Mouse (Mus musculus) urinary bladder, postnatal 10 days (tissue): ENCODE measurements at regions not wholly inside any gene's neighbourhood (a gene's known extent, or its start where the extent isn't known, plus 50 kb on each side); places are given as distances from the start of the nearest gene placed in this dataset.

ENCODE experiments used
- DNase-seq: peaks from one replicate; pipeline ENCODE4 v3.0.0; 2022; ENCODE audit warnings: low spot score

DNA sequence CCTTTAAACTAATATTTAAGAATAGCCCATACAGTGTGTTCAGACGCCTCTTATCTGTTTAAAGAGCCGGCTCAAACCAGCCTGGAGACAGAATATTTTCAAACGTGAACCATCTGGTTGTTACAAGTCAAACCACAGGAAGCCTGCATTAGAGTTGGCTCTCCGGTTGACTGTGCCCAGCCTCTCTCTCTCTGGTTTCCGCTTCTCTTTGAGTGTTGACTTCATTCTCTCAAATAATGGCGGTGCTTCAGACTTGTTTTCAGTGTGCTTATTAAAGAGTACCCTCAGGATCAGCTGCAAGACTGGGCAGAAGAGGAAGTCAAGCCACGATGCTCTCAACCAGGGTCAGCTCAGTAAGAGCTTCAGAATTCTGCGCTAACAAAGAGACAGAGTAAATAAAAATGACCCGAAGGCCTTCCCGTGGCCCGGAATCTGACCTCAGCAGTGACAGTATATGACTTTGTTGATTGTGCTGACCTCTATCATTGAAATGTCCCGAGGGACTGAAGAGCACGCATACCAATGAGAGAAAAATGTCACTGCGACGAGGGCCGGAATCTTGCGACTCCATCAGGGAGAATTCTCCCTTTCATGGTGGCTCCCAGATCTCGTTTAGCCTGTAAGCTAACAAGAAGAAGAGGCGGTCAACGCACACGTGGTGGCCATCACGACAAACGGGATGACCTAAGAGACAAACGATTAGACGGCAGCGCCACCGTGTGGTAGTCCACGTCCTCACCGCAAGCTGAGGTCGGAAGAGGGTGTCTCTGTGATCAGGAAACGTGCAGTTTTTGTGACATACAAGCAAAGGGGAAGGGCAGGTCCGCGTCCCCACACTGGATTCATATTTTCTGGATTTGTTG lies 55.3 kb upstream of the Cpsf6 start:
- DNase-seq = peak; percentile 69

DNA sequence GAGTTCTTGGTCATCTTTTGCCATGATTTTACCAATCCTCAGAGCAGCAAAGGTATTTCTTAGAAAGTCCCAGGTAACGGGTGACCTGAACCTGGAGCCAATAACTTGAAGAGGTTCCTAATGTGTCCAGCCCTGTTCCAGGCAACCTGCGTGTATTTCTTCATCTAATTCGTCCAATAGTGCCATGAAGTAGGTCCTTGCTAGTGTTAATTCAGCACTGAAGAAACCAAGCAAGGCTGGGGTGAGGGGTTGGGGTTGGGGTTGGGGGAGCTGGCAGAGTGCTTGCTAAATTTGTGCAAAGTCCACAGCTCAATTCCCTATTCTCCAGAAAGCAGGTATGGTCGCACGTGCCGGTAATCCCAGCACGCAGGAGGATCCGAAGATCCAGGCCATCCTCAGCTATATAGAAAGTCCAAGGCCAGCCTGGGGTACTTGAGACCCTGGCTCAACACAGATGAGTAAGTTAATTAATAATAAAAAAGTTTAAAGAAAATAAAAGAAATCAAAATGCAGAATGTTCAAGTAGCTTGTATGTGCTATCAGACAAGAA lies 54.6 kb upstream of the Cpsf6 start:
- no peak for DNase-seq

DNA sequence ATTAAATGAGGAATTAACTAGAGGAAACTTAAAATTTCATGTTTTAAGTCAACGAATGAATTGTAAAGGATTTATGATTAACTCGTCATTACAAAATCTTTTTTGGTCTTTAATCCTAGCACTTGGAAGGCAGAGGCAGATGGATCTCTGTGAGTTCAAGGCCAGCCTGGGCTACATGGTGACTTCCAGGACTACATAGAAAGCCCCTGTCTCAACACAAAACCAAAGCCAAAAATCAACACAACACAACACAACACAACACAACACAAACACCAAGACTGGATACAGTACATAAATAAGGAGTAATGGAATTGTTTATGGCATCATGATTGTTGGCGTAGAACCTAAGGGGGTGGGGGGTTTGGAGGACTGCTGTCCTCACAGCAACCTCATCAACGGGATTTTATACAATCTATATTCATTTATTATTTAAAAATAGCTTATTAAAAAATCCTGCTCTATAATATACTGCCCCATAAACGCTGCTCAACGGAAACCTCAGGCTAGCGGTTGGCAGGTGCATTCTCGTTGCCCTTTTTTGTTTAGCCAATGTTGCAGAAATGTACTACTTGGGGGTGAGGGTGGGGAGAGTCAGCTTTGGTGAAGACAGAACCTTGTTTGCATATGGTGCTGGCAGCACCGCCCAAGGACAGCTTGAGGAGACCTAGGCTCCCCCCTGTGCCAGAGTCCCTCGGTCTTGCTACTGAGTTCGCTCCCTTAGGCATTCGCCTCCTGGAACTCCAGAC lies 53.9 kb upstream of the Cpsf6 start:
- DNase-seq = no peak

- no peak for DNase-seq
These were observed 53.2 kb upstream of the Cpsf6 start for GRCm38 (mm10) chr10:117432871-117433546.

DNA sequence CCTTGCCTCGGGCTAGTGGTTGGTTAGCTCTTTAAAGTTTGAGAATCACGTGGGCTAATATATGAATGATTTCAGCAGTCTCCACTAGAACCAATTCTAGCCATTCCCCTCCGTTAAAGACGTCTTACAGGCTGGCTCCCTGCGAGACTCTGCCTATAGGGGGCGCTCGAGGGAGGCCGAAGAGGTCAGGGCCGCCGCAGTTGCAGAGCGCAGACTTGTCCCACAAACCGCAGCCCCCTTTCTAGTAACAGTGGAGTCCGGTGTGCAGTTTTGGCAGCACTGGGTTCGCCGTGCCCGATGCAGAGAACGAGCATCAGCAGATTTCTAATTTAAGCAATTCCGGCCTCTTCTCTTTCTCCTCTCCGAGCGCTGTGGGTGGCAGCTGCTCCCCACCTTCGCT lies 52.6 kb upstream of the Cpsf6 start:
- peak; percentile 24 for DNase-seq

- no peak for DNase-seq
These were observed 52.0 kb upstream of the Cpsf6 start for GRCm38 (mm10) chr10:117431850-117432249.

DNA sequence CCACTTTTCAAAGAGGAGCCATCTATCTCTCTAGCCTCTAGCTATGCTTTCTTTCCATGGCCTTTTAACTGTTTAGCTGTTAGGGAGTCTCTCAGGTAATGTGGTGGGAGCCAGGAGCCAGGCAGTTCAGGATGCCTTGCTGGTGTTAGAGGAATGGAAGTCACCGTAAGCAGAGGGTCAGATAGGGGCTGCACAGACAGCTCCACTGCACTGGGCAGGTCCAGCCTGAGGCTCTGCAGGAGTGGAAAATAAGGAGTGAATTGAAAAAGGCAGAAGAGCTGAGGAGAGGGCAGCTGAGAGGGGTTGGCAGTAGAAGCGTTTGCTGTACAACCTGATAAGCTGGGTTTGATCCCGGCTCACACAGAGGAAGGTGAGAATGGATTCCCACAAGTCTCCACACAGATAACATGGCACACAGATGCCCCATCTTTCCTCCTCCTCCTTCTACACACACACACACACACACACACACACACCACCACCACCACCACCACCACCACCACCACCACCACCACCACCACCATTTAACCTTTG lies 51.3 kb upstream of the Cpsf6 start:
- no peak for DNase-seq

- no peak for DNase-seq
These were observed 50.5 kb upstream of the Cpsf6 start for GRCm38 (mm10) chr10:117430224-117430884.

- DNase-seq = no peak
These were observed 49.8 kb upstream of the Cpsf6 start for GRCm38 (mm10) chr10:117429459-117430183.
